In genomic region chr2:161241665-161242064, GRCm38 (mm10) we compare ENCODE assay signal across 23 mouse cellular contexts.
"Had no signal": no experiment of that assay in that cellular context is flagged by ENCODE, and none has a peak within 500 bp of the region (broad histone marks: within the 10 kb centered on the region; RNA-seq: fewer than 3 reads in every experiment).

No protein-coding gene starts in this region.

- H3K9me3 ChIP-seq: liver, embryonic 13.5 days; liver, embryonic 15.5 days; lung, embryonic 15.5 days; neural tube, embryonic 13.5 days; stomach, embryonic 15.5 days had no signal

- DNase-seq: liver, embryonic 13.5 days; liver, postnatal 0 days; lung, adult 2 months; lung, postnatal 14 days; lung, postnatal 36 days; midbrain, embryonic 14.5 days; right cerebral cortex, postnatal 25 days; right cerebral cortex, postnatal 4 days; spleen, adult 18-20 months; thymus, adult 2 months; thymus, postnatal 25 days; thymus, postnatal 4 days had no signal

- H3K27me3 ChIP-seq: liver, embryonic 13.5 days; liver, embryonic 15.5 days; lung, embryonic 15.5 days; megakaryocyte, embryonic 14.5 days; neural tube, embryonic 13.5 days; neural tube, embryonic 15.5 days; stomach, embryonic 15.5 days had no signal

- ATAC-seq: liver, postnatal 0 days; lung, postnatal 0 days; midbrain, embryonic 16.5 days had no signal

- H3K27ac ChIP-seq: liver, embryonic 13.5 days; liver, embryonic 15.5 days; lung, embryonic 15.5 days; macrophage; neural tube, embryonic 13.5 days; neural tube, embryonic 15.5 days; stomach, embryonic 15.5 days had no signal

- H3K4me1 ChIP-seq: liver, embryonic 13.5 days; liver, embryonic 15.5 days; lung, embryonic 15.5 days; megakaryocyte, embryonic 14.5 days; neural tube, embryonic 15.5 days; stomach, embryonic 15.5 days had no signal

- H3K9ac ChIP-seq: liver, embryonic 13.5 days; liver, embryonic 15.5 days; liver, postnatal 0 days; lung, embryonic 15.5 days; neural tube, embryonic 13.5 days; neural tube, embryonic 15.5 days; stomach, embryonic 15.5 days had no signal

- H3K4me2 ChIP-seq: liver, embryonic 13.5 days; liver, embryonic 15.5 days; lung, embryonic 15.5 days; midbrain, embryonic 11.5 days; neural tube, embryonic 13.5 days; neural tube, embryonic 15.5 days; stomach, embryonic 15.5 days had no signal

- H3K36me3 ChIP-seq: liver, embryonic 13.5 days; liver, embryonic 15.5 days; lung, embryonic 15.5 days; neural tube, embryonic 13.5 days; neural tube, embryonic 15.5 days; stomach, embryonic 15.5 days had no signal

- H3K4me3 ChIP-seq: liver, embryonic 13.5 days; liver, embryonic 15.5 days; lung, embryonic 15.5 days; megakaryocyte, embryonic 14.5 days; myocyte; neural tube, embryonic 13.5 days; neural tube, embryonic 15.5 days; stomach, embryonic 15.5 days had no signal
